Mouse (Mus musculus) gastrocnemius, postnatal 14 days (tissue): ENCODE measurements at regions not wholly inside any gene's neighbourhood (a gene's known extent, or its start where the extent isn't known, plus 50 kb on each side); places are given as distances from the start of the nearest gene placed in this dataset.
"Not testable (repeated sequence)": the region's sequence is repeated elsewhere in the genome, so short reads cannot be mapped to it uniquely, and the experiment has no call there.

ENCODE experiments used
- DNase-seq: peaks from one replicate; pipeline ENCODE4 v3.0.0; 2021; ENCODE audit warnings: mixed read lengths
- intact Hi-C: fragments of 180-260 bp; cut with DNase I; formaldehyde crosslinking; loops from one replicate; pipeline ENCODE4 v1.15.1; 2025; ENCODE audit warnings: low total_unique reads

- DNase-seq = peak; percentile 59
- intact Hi-C loops = no loop called here
Measured at GRCm38 (mm10) chr15:37114119-37114518, 106.5 kb upstream of the Zfp706 start.

GRCm38 (mm10) chr15:37110462-37110861 lies 102.9 kb upstream of the Zfp706 start:
- intact Hi-C loops = no loop called here
- no peak for DNase-seq

GRCm38 (mm10) chr15:37102035-37102555 lies 94.5 kb upstream of the Zfp706 start:
- intact Hi-C loops = no loop called here
- DNase-seq = no peak

GRCm38 (mm10) chr15:37101419-37101818 lies 93.8 kb upstream of the Zfp706 start:
- intact Hi-C loops = no loop called here
- no peak for DNase-seq

- DNase-seq = no peak
- intact Hi-C loops = no loop called here
Measured at GRCm38 (mm10) chr15:37100767-37101288, 93.3 kb upstream of the Zfp706 start.

GRCm38 (mm10) chr15:37099927-37100766 lies 92.6 kb upstream of the Zfp706 start:
- DNase-seq = peak; percentile 27
- intact Hi-C loops = no loop called here

GRCm38 (mm10) chr15:37099176-37099575 lies 91.6 kb upstream of the Zfp706 start:
- no peak for DNase-seq
- intact Hi-C loops = no loop called here

- DNase-seq = no peak
- intact Hi-C loops = no loop called here
Measured at GRCm38 (mm10) chr15:37097426-37097825, 89.9 kb upstream of the Zfp706 start.

- intact Hi-C loops, DNase-seq: not testable (repeated sequence)
Measured at GRCm38 (mm10) chr15:37091171-37091570, 83.6 kb upstream of the Zfp706 start.

GRCm38 (mm10) chr15:37083726-37084125 lies 76.2 kb upstream of the Zfp706 start:
- intact Hi-C loops = no loop called here
- no peak for DNase-seq

- intact Hi-C loops = no loop called here
- no peak for DNase-seq
Measured at GRCm38 (mm10) chr15:37081836-37082235, 74.3 kb upstream of the Zfp706 start.

GRCm38 (mm10) chr15:37080931-37081330 lies 73.4 kb upstream of the Zfp706 start:
- intact Hi-C loops = no loop called here
- DNase-seq = no peak

- DNase-seq = no peak
- intact Hi-C loops = no loop called here
Measured at GRCm38 (mm10) chr15:37080395-37080794, 72.8 kb upstream of the Zfp706 start.

GRCm38 (mm10) chr15:37074207-37074606 lies 66.6 kb upstream of the Zfp706 start:
- DNase-seq, intact Hi-C loops: not testable (repeated sequence)

GRCm38 (mm10) chr15:37072202-37072862 lies 64.8 kb upstream of the Zfp706 start:
- no peak for DNase-seq
- intact Hi-C loops = no loop called here

GRCm38 (mm10) chr15:37070188-37070587 lies 62.6 kb upstream of the Zfp706 start:
- intact Hi-C loops = no loop called here
- no peak for DNase-seq

- intact Hi-C loops = no loop called here
- DNase-seq = no peak
Measured at GRCm38 (mm10) chr15:37067326-37067725, 59.8 kb upstream of the Zfp706 start.

- intact Hi-C loops = no loop called here
- DNase-seq = no peak
Measured at GRCm38 (mm10) chr15:37065926-37066550, 58.5 kb upstream of the Zfp706 start.

- no peak for DNase-seq
- intact Hi-C loops = no loop called here
Measured at GRCm38 (mm10) chr15:37065408-37065807, 57.8 kb upstream of the Zfp706 start.

- DNase-seq = no peak
- intact Hi-C loops = no loop called here
Measured at GRCm38 (mm10) chr15:37063781-37064383, 56.3 kb upstream of the Zfp706 start.
